Mouse (Mus musculus): ENCODE results near the gene Keap1. TPM values are rescaled to one million over a fixed set of nuclear protein-coding genes. Genes with fewer than 3 reads are reported as not detected.

Gene Keap1
- polyA plus RNA-seq, 1 experiment: 41.5 TPM

DNA sequence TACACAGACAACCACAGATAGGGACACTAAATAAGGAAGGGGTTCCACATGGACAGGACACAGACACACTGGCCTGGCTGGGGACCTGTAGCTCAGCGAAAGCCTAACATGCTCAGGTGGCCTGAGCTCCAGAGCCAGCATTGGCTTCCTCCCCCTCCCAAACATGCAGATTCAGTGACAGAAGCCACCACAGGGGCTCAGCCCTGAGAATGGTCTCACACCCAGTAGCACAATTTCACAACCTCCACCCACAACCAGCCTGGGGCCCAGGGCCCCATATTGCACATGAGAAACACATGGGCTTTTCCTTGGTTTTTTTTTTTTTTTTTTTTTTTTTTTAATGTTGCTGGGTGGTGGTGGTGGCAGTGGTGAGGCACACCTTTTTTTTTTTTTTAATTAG is 7.2 kb upstream of the Keap1 start:
- Histone ChIP-seq H3K36me3 (ENCODE audit: control insufficient read depth, insufficient read depth) (no peaks in the 10 kb centered on the region), H3K4me3 (ENCODE audit: insufficient read depth, poor library complexity, severe bottlenecking) (no peak overlapping the region), H3K79me3 (ENCODE audit: low read depth) (no peaks in the 10 kb centered on the region), H3K79me2 (ENCODE audit: control insufficient read depth, insufficient read depth) (no peaks in the 10 kb centered on the region), H3ac (ENCODE audit: control insufficient read depth, insufficient read length, low read depth) (no peak overlapping the region), H3K27me3 (ENCODE audit: control insufficient read depth, insufficient read depth, insufficient read length) (peaks cover 47% of the 10 kb centered on the region)
- TF ChIP-seq MAX (IDR thresholded peaks at IDR 0.05) (no peak), CTCF (IDR thresholded peaks at IDR 0.05; ENCODE audit: control insufficient read depth, insufficient read depth, insufficient read length) (no peak), USF1 (IDR thresholded peaks at IDR 0.05; ENCODE audit: low read depth) (no peak), CEBPB (IDR thresholded peaks at IDR 0.05; ENCODE audit: low read depth) (no peak)

DNA sequence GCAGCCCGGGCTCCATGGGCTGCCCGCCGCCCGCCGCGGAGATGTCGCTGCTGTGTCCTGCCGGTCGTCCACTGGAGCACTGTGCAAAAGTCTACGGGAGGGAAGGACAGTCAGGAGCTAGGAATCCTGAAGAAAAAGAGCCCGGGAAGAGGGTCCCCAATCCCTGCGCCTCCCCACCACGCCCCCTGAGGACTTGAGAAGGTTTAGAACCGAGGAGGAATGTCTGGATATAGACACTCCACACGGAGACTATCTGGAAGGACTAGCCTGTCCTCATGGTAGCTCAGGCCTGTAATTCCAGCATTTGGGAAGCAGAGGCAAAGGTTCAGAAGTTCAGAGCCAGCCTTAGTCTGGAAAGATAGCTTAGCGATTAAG is 5.9 kb upstream of the Keap1 start:
- no peak overlapping the region for H3ac ChIP-seq (ENCODE audit: control insufficient read depth, insufficient read length, low read depth)
- no peaks in the 10 kb centered on the region for H3K36me3 ChIP-seq (ENCODE audit: control insufficient read depth, insufficient read depth)
- H3K79me2 ChIP-seq (ENCODE audit: control insufficient read depth, insufficient read depth): no peaks in the 10 kb centered on the region
- H3K79me3 ChIP-seq (ENCODE audit: low read depth): no peaks in the 10 kb centered on the region
- TF ChIP-seq USF1 (IDR thresholded peaks at IDR 0.05; ENCODE audit: low read depth) (no peak), CTCF (IDR thresholded peaks at IDR 0.05; ENCODE audit: control insufficient read depth, insufficient read depth, insufficient read length) (no peak), FOSL1 (IDR thresholded peaks at IDR 0.05; ENCODE audit: insufficient read depth, low read length, poor library complexity, severe bottlenecking) (no peak), MAX (IDR thresholded peaks at IDR 0.05) (no peak), MYOD1 (IDR thresholded peaks at IDR 0.05; ENCODE audit: control insufficient read depth, insufficient read length, low read depth) (no peak), CEBPB (IDR thresholded peaks at IDR 0.05; ENCODE audit: low read depth) (no peak), MYOG (IDR thresholded peaks at IDR 0.05; ENCODE audit: control insufficient read depth, extremely low read depth, insufficient read length) (no peak)
- peaks cover 39% of the 10 kb centered on the region for H3K27me3 ChIP-seq (ENCODE audit: control insufficient read depth, insufficient read depth, insufficient read length)
- no peak overlapping the region for H3K4me3 ChIP-seq (ENCODE audit: insufficient read depth, poor library complexity, severe bottlenecking)

DNA sequence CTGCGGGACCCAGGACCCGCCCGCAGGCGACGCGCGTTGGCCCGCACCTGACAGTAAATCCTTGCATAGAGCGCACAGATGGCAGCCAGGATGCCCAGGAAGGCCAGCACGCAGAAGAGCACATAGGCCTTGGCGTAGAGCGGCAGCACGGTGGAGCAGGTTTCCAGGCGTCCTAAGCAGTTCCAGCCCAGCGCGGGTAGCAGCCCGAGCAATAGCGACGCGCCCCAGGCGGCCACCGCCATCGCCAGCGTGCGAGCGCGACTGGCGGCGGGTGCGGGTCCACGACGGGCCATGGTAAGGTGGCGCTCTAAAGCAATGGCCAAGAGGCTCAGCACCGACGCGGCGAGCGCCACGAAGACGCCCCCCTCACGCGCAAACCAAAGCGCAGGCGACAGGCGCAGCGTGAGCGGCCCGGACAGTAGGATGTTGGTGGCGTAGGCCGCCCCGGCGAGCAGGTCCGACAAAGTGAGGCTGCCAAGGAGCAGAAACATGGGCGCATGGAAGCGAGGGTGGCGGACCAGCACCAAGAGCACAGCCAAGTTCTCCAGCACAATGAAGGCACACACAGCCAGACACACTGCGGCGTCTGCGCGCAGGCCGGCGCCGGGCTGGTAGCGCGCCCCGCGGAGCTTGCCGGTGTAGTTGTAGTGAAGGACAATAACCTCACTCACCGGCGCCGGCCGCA is 5.4 kb upstream of the Keap1 start:
- TF ChIP-seq MYOD1 (IDR thresholded peaks at IDR 0.05; ENCODE audit: control insufficient read depth, insufficient read length, low read depth) (no peak), CTCF (IDR thresholded peaks at IDR 0.05; ENCODE audit: control insufficient read depth, insufficient read depth, insufficient read length) (no peak), MAX (IDR thresholded peaks at IDR 0.05) (no peak), CEBPB (IDR thresholded peaks at IDR 0.05; ENCODE audit: low read depth) (no peak), FOSL1 (IDR thresholded peaks at IDR 0.05; ENCODE audit: insufficient read depth, low read length, poor library complexity, severe bottlenecking) (no peak), USF1 (IDR thresholded peaks at IDR 0.05; ENCODE audit: low read depth) (no peak), MYOG (IDR thresholded peaks at IDR 0.05; ENCODE audit: control insufficient read depth, extremely low read depth, insufficient read length) (no peak)
- Histone ChIP-seq H3K79me2 (ENCODE audit: control insufficient read depth, insufficient read depth) (no peaks in the 10 kb centered on the region), H3K79me3 (ENCODE audit: low read depth) (no peaks in the 10 kb centered on the region), H3K36me3 (ENCODE audit: control insufficient read depth, insufficient read depth) (no peaks in the 10 kb centered on the region), H3ac (ENCODE audit: control insufficient read depth, insufficient read length, low read depth) (no peak overlapping the region), H3K4me3 (ENCODE audit: insufficient read depth, poor library complexity, severe bottlenecking) (no peak overlapping the region), H3K27me3 (ENCODE audit: control insufficient read depth, insufficient read depth, insufficient read length) (peaks cover 35% of the 10 kb centered on the region)

DNA sequence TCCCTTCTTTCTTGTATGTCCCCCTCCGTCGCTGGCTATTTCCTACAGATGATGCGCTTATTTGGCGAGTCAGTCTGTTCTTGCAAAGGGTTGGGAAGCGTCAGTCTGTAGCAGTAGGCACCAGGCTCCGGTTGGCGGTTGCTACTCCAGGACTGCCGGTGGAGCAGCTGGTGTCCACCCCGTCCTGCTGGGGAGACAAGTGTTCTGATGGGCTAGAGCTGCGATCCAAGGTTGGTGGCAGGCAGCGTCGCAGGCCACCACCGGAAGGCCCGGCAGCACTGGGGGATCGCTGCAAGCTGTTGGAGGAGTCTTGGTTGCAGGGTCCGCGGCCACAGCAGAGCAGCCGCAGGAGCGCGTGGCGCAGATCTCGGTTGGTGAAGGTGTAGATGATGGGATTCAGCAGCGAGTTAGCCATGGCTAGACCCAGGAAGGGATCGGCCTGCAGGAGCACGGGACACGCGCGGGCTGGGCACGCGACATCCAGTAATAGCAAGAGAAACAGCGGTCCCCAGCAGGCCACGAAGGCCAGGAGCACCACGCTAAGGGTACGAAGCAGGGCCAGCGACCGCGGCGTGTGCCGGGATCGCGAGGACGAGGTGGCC is 4.8 kb upstream of the Keap1 start:
- Histone ChIP-seq H3K36me3 (ENCODE audit: control insufficient read depth, insufficient read depth) (no peaks in the 10 kb centered on the region), H3K79me3 (ENCODE audit: low read depth) (no peaks in the 10 kb centered on the region), H3K4me3 (ENCODE audit: insufficient read depth, poor library complexity, severe bottlenecking) (no peak overlapping the region), H3K27me3 (ENCODE audit: control insufficient read depth, insufficient read depth, insufficient read length) (peaks cover 35% of the 10 kb centered on the region), H3ac (ENCODE audit: control insufficient read depth, insufficient read length, low read depth) (no peak overlapping the region), H3K79me2 (ENCODE audit: control insufficient read depth, insufficient read depth) (no peaks in the 10 kb centered on the region)
- TF ChIP-seq MAX (IDR thresholded peaks at IDR 0.05) (no peak), MYOD1 (IDR thresholded peaks at IDR 0.05; ENCODE audit: control insufficient read depth, insufficient read length, low read depth) (no peak), USF1 (IDR thresholded peaks at IDR 0.05; ENCODE audit: low read depth) (no peak), MYOG (IDR thresholded peaks at IDR 0.05; ENCODE audit: control insufficient read depth, extremely low read depth, insufficient read length) (no peak), CTCF (IDR thresholded peaks at IDR 0.05; ENCODE audit: control insufficient read depth, insufficient read depth, insufficient read length) (no peak), FOSL1 (IDR thresholded peaks at IDR 0.05; ENCODE audit: insufficient read depth, low read length, poor library complexity, severe bottlenecking) (no peak), CEBPB (IDR thresholded peaks at IDR 0.05; ENCODE audit: low read depth) (no peak)

DNA sequence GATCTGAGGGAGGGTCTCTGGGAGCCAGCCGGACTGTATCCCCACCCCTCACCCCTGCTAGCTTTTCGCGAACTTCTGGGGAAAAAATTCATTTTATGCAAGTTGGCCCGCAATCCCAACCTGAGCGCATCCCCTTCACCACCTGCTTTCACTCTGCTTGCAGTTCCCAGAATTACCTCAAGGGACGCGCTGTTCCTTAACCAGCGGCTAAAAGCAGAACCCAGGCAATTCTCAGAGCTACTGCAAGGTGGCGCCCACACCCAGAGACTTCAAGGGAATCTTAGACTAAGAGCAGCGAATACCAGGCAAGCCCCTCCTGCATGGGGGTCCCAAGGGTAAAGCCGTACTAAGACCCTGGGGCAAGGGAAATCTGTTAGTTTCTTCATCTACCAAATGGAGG is 2.2 kb upstream of the Keap1 start:
- no peak overlapping the region for H3ac ChIP-seq (ENCODE audit: control insufficient read depth, insufficient read length, low read depth)
- H3K79me3 ChIP-seq (ENCODE audit: low read depth): peaks cover 12% of the 10 kb centered on the region
- peaks cover 21% of the 10 kb centered on the region for H3K79me2 ChIP-seq (ENCODE audit: control insufficient read depth, insufficient read depth)
- TF ChIP-seq CTCF (IDR thresholded peaks at IDR 0.05; ENCODE audit: control insufficient read depth, insufficient read depth, insufficient read length) (peak; percentile 92), FOSL1 (IDR thresholded peaks at IDR 0.05; ENCODE audit: insufficient read depth, low read length, poor library complexity, severe bottlenecking) (no peak)
- peaks cover 8% of the 10 kb centered on the region for H3K36me3 ChIP-seq (ENCODE audit: control insufficient read depth, insufficient read depth)
- H3K4me3 ChIP-seq (ENCODE audit: insufficient read depth, poor library complexity, severe bottlenecking): no peak overlapping the region
- H3K27me3 ChIP-seq (ENCODE audit: control insufficient read depth, insufficient read depth, insufficient read length): peaks cover 23% of the 10 kb centered on the region

DNA sequence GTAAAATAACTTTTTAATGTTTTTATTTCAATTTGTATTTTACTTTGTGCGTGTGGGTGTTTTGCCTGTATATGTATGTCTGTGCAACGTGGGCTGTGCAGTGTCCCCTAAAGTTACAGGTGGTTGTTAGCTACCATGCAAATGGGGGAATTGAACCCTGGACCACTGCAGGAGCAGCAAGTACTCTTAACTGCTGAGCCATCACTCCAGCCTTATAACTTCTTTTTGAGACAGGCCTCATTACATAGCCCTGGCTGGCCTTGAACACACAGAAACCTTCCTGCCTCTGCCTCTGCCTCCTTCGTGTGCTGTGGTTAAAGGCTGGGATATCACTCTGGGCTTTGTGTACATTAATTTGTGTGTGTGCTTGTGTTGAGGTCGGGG is 296 bp upstream of the Keap1 start:
- Histone ChIP-seq H3K79me3 (ENCODE audit: low read depth) (peaks cover 21% of the 10 kb centered on the region), H3K4me3 (ENCODE audit: insufficient read depth, poor library complexity, severe bottlenecking) (peak overlapping the region; percentile 79), H3K36me3 (ENCODE audit: control insufficient read depth, insufficient read depth) (peaks cover 22% of the 10 kb centered on the region), H3K79me2 (ENCODE audit: control insufficient read depth, insufficient read depth) (peaks cover 40% of the 10 kb centered on the region), H3ac (ENCODE audit: control insufficient read depth, insufficient read length, low read depth) (no peak overlapping the region), H3K27me3 (ENCODE audit: control insufficient read depth, insufficient read depth, insufficient read length) (peaks cover 12% of the 10 kb centered on the region)
- no peak for TF ChIP-seq MYOD1 (IDR thresholded peaks at IDR 0.05; ENCODE audit: control insufficient read depth, insufficient read length, low read depth)
- no peak for TF ChIP-seq CTCF (IDR thresholded peaks at IDR 0.05; ENCODE audit: control insufficient read depth, insufficient read depth, insufficient read length)
- no peak for TF ChIP-seq FOSL1 (IDR thresholded peaks at IDR 0.05; ENCODE audit: insufficient read depth, low read length, poor library complexity, severe bottlenecking)
- no peak for TF ChIP-seq MAX (IDR thresholded peaks at IDR 0.05)
- TF ChIP-seq USF1 (IDR thresholded peaks at IDR 0.05; ENCODE audit: low read depth): no peak
- no peak for TF ChIP-seq MYOG (IDR thresholded peaks at IDR 0.05; ENCODE audit: control insufficient read depth, extremely low read depth, insufficient read length)
- TF ChIP-seq CEBPB (IDR thresholded peaks at IDR 0.05; ENCODE audit: low read depth): no peak

All from C2C12 (cell line).